Mouse (Mus musculus) ovary, postnatal 36 days (tissue): ENCODE measurements at regions not wholly inside any gene's neighbourhood (a gene's known extent, or its start where the extent isn't known, plus 50 kb on each side); places are given as distances from the start of the nearest gene placed in this dataset.

Experiments used
- DNase-seq: peaks from one replicate; pipeline ENCODE4 v3.0.0; 2022; ENCODE audit warnings: low spot score, mixed read lengths

GRCm38 (mm10) chr6:31658447-31659199 is 94.8 kb upstream of the Podxl start:
- DNase-seq = no peak

GRCm38 (mm10) chr6:31650791-31651476 is 87.2 kb upstream of the Podxl start:
- DNase-seq = no peak

- no peak for DNase-seq
Measured at GRCm38 (mm10) chr6:31645261-31645660, 81.5 kb upstream of the Podxl start.

GRCm38 (mm10) chr6:31644504-31644903 is 80.7 kb upstream of the Podxl start:
- no peak for DNase-seq

GRCm38 (mm10) chr6:31642451-31642942 is 78.7 kb upstream of the Podxl start:
- peak; percentile 45 for DNase-seq

GRCm38 (mm10) chr6:31640745-31641144 is 77.0 kb upstream of the Podxl start:
- DNase-seq = no peak

GRCm38 (mm10) chr6:31639460-31639859 is 75.7 kb upstream of the Podxl start:
- DNase-seq = peak; percentile 71

GRCm38 (mm10) chr6:31638434-31639220 is 74.8 kb upstream of the Podxl start:
- no peak for DNase-seq

- no peak for DNase-seq
Measured at GRCm38 (mm10) chr6:31637371-31638052, 73.7 kb upstream of the Podxl start.

- no peak for DNase-seq
Measured at GRCm38 (mm10) chr6:31636954-31637353, 73.2 kb upstream of the Podxl start.

- no peak for DNase-seq
Measured at GRCm38 (mm10) chr6:31632485-31632884, 68.7 kb upstream of the Podxl start.

GRCm38 (mm10) chr6:31630009-31630408 is 66.2 kb upstream of the Podxl start:
- no peak for DNase-seq

GRCm38 (mm10) chr6:31627912-31628311 is 64.1 kb upstream of the Podxl start:
- peak; percentile 23 for DNase-seq

- DNase-seq = no peak
Measured at GRCm38 (mm10) chr6:31625055-31625454, 61.3 kb upstream of the Podxl start.

GRCm38 (mm10) chr6:31624374-31624773 is 60.6 kb upstream of the Podxl start:
- DNase-seq = no peak

- no peak for DNase-seq
Measured at GRCm38 (mm10) chr6:31621023-31621422, 57.2 kb upstream of the Podxl start.

- no peak for DNase-seq
Measured at GRCm38 (mm10) chr6:31618852-31619251, 55.1 kb upstream of the Podxl start.

- DNase-seq = no peak
Measured at GRCm38 (mm10) chr6:31617341-31617740, 53.6 kb upstream of the Podxl start.

- no peak for DNase-seq
Measured at GRCm38 (mm10) chr6:31615426-31615970, 51.7 kb upstream of the Podxl start.

- DNase-seq = no peak
Measured at GRCm38 (mm10) chr6:31614563-31614962, 50.8 kb upstream of the Podxl start.

GRCm38 (mm10) chr6:31613590-31614319 is 50.0 kb upstream of the Podxl start:
- no peak for DNase-seq
